Mouse (Mus musculus) regulatory T cell (primary cell): ENCODE measurements around the gene Eif4e.

Experiments used
- in situ Hi-C: fragments of 300-600 bp; cut with MboI, MseI; formaldehyde crosslinking; loops from one replicate; pipeline ENCODE4 v1.15.1; 2025; ENCODE audit warnings: high pct_unique_total_duplicates

Eif4e gene

DNA sequence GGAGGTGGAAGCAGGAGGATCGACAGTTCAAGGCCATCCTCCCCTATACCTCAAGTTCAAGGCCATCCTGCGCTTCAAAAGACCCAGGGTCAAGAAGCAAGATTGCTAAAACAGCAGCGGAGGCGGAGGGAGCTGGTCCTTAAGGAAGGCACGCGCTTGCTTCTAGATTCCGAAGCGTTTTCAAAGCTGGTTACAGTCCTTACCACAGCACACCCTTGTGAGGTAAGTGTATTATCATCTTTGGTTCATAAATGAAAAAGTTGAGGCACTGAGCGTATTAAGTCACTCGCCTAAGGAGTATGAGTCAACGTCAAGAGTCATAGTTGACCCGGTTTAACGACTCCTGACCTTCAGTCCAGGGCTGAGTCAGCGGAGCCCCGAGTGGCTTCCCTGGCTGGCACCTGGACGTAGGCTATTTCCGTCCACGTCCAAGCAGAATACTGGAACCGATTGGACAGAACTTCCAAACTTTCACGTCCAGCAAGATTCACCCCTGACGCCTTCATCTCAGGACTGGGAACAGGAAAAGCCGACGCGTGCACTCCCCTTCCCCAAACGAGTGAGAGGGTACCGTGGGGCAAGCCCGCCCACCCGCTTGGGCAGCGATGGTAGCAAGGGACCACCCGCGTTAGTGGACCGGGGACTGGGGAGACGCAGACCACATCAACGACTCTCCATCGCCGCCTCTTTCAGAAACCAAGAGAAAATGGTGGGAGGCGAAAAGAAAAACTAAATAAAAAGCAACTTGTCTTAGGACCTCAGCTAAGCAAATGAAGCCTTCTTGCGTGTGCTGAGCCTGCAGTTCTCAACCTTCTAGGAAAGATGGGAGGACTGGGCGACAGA, at the start of gene Eif4e:
Gene Eif4e, plus strand, starts transcription at position 107 of the 843 bp plus-strand sequence.
- in situ Hi-C loops, result loop anchor here (5.0 to 10.0 kb wide), 3 partner anchors 39 to 661 kb away; partner anchors contain the start of genes Adh5, Dnajb14, H2afz and Metap1

DNA sequence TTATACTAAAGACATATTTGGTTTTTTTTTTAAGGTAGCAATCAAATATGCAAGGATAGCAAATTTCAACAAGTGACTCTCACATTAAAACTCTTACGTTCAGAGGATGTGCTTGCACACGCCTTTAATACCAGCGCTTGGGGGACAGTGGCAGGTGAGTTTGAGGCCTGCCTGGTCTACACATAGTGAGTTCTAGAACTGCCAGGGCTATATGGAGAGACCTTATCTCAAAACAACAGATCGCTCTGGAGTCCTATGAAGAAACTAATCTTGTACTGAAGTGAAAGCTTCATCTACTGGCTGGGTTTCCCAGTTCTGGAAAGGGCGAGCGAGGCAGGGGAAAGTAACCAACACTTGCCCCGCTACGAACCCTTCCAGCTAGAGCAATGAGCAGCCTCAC, 46.5 kb upstream of the Eif4e start:
- in situ Hi-C loops, result no loop called here

DNA sequence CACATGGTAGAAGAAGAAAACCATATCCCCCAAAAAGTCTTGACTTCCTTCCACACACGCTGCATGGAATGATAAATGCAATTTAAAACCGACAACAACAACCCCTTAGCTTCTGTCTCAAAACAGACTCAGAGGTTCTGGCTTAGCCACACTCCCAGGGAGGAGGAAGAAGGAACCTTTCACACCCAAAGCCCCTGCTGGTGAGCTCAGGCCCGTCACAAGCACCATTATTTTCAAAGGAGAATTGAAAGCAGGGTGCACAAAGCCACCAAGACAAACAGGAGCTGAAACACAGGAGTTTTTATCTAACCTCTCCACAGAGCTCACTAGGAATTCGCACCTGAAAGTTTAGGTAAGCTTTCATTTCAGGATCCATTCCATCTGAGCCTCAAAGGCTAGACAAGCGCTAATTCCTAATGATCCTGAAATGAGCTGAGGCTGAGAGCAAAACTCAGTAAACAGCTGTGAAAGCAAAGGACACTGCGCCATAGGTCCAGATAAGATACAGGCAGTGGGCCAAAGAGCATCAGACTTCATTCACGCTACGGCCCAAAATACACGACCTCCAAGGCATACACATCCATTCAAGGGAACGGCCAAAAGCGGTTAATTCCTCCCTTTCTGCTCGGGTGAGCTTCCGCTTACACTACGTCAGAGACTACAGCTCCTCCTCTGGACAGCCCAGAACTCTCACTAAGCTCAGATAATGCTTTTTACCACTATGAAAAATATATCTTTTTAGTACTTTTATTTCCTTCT, 44.3 kb upstream of the Eif4e start:
- in situ Hi-C loops, result no loop called here

DNA sequence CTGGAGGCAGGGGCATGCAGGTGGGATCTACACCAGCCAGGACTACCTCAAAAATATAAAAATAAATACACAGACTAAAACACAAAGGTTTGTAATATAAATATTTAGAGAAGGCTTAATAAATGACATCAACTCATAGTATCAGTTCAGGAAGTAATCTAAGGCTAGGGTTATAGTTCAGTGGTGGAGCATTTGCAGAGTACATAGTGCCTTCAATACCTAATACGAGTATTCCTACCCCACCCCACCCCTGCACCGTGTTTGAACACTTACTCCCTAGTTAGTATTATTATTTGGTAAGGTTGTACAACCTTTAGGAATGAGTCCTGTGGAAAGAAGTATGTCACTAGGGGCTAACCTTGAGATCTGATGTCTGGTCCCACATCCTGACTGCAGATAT, 42.7 kb upstream of the Eif4e start:
- in situ Hi-C loops, result no loop called here

DNA sequence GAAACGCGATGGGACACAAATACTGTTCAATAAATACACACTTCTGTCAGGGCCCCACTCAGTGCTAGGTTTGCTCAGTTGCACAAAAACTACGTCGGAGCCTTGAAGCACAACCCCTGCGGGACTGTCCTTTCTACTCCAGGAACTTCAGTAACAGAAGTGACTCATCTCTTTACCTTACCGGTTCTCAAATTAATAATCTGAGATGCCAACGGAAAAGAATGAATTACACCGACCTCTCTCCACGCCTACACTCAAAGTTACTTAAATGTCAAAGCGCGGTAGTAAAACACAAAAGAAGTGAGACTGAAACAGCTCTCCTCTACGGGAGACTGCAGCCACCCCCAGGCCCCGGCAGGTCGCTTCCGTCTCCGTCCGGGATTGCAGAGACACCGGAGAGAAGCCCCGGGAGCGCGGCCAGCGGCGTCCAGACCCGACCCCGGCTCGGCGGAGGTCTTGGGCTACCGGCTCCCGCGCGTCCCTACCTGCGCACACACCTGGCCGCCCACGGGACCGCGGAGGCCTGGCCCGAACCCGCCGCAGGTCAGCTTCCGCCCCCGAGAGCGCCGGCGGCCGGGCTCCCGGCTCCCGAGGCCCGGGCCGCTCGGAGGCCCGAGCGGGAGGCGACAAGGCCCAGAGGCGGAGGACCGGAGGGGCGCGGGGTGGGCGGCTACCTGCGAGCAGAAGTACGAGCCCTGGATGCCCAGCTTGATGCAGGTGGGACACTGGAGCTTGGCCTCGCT, 37.2 kb upstream of the Eif4e start:
- in situ Hi-C loops, result loop anchor here (5.0 kb wide), 1 partner anchor 39 kb away; the partner anchor contains the start of gene Eif4e

DNA sequence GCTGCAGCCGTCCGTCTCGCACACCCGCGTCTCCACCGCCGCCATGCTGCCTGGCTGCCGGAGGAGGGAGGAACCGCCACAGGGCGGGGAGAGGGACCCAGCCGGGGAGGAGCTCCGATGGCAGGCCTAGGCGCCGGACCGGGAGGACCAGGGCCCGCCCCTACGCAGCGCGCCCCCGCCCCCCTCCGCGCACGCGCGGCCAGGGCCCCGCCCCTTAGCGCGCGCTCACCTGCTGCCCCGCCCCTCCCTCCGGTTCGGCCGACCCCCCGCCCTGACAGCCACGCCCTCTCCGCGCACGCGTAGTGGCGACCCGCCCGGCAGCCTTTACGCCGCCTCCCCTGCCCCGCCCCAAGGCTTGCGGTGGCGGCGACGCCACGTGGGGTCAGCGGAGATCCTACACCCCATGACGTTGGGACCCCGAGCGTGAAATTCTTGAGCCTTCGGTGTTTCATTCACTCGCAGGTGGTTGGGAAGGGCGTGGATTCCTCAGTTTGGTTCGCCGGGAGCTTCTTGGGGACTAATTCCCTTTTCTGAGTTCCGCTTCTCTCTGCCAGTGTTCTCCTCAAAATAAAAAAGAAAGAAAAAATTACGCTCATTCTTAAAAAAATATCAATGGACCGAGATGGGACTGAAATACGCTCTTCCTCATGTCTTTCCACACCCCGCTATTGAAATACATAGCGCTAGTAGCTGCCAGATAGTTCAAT, 36.5 kb upstream of the Eif4e start, which contains the start of gene Metap1:
Gene Metap1, minus strand, starts transcription at position 189 of the 707 bp plus-strand sequence.
- in situ Hi-C loops, result loop anchor here (5.0 to 10.0 kb wide), 3 partner anchors 38 to 1825 kb away; partner anchors contain the start of gene Eif4e

DNA sequence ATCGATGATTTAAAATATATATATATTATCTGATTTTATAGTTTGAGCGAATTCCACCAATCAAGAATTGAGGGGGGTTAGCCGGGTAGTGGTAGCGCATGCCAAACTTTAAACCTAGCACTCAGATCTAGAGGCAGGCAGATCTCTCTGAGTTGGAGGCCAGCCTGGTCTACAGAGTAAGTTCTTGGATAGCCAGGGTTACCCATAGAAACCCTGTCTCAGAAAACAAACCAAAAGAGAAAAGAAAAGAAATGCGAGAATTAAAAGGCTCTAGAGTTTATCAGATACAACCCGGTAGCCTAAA, 36.0 kb upstream of the Eif4e start:
- in situ Hi-C loops, result loop anchor here (5.0 to 10.0 kb wide), 2 partner anchors 68 to 1825 kb away; no protein-coding TSS in a partner anchor

DNA sequence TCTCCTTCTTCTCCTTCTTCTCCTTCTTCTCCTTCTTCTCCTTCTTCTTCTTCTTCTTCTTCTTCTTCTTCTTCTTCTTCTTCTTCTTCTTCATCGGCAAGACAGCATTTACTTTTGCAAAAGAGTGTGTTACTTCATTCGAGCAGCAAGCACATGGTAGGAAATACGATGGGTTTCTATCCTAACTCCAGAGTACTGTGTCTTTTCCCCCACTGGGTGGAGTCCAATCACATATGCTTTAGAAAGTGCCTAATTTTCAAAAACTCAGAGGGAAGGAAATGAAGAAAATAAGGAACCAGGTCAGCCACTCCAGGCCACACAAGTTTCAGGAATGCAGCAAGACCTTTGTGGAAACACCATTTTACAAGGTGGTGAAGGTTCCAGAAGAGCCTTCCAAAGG, 32.3 kb upstream of the Eif4e start:
- in situ Hi-C loops, result loop anchor here (5.0 to 10.0 kb wide), 2 partner anchors 71 to 1829 kb away; no protein-coding TSS in a partner anchor

DNA sequence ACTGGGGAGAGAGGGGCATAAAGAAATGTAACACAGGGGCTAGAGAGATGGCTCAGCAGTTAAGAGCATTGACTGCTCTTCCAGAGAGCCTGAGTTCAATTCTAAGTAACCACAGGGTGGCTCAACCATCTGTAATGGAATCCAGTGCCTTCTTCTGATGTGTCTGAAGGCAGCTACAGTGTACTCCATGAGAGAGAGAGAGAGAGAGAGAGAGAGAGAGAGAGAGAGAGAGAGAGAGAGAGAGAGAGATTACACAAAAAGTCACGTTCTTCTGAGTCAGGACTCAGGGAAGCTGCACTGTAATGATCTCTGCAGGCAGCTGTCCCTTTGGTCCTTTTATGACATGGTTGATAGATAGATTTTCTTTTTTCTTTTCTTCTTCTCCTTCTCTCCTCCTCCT, 31.4 kb upstream of the Eif4e start:
- in situ Hi-C loops, result loop anchor here (5.0 to 10.0 kb wide), 2 partner anchors 72 to 1830 kb away; no protein-coding TSS in a partner anchor

DNA sequence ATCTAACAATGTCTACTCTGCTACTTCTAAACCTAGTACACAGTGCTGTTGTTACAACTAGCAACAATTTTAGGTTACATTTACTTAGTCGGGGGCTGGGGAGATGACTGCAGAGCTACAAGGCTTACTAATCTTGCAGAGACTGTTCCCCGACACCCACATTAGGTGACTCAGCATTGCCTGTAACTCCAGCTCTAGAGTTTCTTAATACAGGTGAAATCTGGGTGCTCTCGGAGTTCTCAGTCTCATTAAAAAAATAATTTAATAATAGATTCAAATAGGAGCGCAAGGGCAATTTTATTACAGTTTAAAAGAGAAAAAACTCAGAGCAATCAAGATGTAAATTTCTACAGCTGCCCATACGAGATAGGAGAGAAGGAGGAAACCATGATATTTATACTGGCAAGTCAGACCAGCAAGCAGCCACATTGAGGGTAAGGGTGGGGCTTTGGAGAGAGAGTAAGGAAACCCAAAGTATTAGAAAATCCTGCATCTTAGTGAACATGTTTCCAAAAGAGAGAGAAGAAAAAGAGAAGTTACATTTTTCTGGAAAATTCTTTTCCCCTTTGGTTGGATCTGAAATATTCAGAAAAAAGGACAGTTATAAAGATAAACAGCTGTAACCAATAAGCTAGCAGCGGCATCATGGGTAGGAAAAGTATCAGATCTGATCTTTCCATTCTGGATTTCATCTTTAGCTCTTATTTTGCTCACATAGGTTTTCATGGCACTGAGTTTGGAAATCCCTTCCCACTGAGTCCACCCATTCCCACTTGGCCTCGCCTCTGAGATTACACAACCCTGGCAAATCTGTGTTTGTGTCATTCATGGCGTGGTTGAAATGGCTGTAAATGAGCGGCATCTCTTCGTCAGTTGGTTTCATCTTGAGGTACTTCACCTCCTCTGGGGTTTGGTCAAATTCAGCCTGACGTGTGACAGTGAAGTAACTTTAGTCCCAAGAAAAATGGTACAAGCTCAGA, 30.5 kb upstream of the Eif4e start:
- in situ Hi-C loops, result loop anchor here (10.0 kb wide), 1 partner anchor 1831 kb away; no protein-coding TSS in a partner anchor

DNA sequence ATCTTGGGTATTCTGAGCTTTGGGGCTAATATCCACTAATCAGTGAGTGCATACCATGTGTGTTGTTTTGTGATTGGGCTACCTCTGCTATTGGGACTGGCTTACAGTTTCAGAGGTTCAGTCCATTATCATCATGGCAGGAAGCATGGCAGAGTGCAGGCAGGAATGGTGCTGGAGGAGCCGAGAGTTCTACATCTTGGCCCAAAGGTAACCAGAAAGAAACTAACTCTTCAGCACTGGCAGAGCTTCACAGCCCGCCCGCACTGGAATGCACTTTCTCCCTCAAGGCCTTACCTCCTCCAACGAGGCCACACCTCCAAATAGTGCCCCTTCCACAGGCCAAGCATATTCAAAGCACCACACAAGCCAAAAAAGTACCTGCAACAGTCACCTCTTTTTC, 27.2 kb upstream of the Eif4e start:
- in situ Hi-C loops, result loop anchor here (10.0 kb wide), 1 partner anchor 1834 kb away; no protein-coding TSS in a partner anchor

DNA sequence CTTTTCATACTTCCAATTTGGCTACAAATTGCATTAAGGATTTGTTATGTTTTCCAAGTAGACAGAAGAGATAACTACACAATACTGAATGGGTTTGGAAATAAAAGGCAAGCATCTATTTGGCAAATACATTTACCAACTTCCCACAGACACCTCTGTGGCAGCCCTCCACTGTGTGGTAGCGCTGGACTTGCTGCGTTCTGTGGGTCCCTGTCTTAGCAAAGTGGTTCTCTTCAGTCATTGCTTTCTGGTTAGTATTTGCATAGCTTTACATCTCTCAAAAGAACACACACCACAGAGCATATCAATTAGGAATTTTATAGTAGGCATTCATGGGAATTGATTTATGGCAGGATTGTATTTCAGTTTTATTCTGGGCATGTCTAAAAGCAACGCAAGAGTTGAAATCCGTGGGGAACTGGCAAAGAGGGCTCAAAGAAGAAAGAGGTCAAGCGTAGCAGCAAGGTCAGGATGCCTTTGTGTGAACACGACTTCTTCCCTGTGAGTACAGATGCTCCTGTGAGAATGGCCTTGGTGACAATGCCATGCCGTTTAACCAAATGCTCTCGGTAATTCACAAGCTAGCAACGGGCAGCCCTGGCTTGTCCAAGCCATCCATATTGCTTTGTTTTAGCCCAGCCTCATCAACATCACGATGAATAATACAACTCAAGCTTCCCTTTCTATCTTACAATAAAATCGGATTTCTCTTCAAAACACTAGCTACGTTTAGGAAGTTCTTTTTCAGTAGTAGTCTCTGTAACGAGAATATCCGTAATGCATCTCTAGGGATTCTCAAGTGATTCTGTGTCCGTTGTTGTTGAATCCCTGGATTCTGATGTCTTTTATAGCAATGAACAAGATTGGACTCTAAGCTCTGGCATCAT, 25.9 kb upstream of the Eif4e start:
- in situ Hi-C loops, result loop anchor here (10.0 kb wide), 1 partner anchor 1835 kb away; no protein-coding TSS in a partner anchor

DNA sequence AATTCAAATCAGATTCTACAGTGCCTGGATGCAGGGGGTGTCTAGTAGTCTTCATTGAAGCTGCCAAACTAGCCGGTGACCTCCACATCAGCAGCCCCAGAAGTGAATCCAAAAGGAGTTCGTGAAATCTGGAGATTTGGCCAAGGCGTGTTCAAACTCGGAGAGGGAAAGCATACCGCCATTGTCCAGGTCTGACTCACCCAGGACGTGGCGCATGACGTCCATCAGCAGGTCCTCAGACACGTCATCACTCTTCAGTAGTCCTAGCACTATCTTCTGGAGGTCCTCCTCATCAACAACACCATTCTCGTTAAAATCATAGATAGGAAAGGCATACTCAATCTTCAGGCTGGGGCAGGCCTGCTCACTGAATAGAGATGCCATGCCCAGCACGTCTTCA, 22.2 kb upstream of the Eif4e start:
- in situ Hi-C loops, result no loop called here

DNA sequence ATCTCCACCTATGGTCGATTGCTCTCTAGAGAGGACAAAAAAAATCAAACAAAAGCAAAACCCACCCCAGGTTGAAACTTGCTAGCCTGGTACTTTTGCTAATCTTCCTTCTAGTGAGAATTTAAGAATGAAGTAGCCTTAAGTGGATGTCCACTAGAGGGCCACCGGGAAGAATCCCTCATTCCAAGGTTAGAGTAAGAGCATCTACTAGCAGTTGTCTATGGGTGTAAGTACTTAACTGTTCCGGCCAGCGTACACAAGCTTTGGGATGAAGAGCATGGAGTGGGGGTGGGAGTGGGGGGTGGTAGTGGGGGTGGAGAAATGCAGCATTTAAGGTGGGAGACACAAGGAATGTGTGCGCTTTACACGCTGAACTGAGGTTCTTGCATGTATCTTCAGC, 19.2 kb upstream of the Eif4e start:
- in situ Hi-C loops, result no loop called here

DNA sequence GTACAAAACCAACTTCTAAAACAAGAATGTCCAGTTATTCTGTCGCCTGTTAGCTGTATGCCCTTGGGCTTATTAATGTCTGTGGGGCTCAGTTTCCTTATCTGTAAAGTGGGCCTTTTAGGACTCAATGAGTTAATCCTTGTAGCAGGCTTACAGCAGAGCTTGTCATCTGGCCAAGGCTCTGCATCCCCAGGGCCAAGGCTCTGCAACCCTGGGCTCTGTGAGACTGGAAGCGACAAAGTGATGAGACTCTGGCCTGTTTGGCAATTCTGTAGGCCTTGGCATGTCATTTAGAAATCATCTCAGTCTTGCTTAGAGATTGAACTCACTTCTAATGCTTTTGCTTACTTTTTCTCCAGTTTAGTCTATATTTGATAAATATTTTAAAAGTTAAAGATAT, 16.4 kb upstream of the Eif4e start:
- in situ Hi-C loops, result no loop called here

DNA sequence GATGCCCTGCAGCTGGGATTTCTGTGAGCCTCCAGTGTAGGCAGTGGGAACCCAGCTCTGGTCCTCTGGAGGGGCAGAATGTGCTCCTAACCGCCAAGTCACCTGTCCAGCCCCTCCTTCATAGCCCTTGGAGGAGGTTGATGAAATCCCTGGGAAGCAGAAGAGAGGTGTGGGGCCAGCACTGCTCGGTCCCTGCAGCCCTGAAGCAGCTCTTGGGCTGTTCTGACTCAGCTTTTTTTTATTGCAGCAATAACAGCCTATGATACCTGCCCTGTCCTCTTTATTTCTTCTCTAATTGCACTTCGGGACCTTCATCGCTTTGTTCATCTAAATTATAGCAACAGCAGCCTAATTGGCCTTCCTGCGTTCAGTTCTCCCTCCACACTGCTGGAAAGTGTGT, 15.5 kb upstream of the Eif4e start:
- in situ Hi-C loops, result no loop called here

DNA sequence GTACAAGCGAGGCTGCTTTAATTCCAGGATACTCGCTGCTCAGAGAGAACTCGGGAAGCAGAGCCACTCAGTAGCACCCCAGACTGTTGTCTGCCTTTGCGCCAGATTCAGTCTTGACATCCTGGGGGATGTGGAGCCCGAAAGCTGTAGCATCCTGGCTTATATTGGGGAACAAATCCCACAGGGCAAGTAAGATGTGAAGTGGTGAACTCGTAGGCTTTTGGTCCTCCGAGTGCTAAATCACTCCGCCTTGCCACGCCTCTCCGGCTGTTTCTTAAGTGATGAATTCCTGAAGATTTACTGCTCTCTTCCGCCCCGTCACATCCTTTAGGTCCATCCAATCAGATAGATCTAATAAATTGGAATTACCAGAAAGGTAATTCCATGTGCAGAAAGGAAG, 12.7 kb upstream of the Eif4e start:
- in situ Hi-C loops, result no loop called here

DNA sequence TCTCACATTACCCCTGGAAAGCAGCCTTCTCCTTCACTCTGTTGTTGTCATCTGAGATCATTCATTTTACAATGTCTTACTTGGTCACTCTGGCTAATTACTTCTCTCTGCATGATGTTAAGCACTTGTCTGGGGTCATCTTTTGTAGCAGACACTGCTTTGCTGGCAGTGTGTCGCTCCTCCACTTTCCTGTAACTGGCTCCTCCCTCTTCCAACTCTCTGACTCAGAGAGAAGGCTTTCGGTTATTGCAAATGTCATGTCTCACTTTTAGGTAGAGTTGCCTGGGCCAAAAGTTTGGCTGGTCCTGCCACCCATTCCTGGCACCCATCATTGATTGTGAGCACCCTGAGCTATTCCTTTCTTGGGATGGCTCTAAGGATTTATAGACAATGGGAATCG, 11.2 kb upstream of the Eif4e start:
- in situ Hi-C loops, result no loop called here
